Mouse (Mus musculus) thymus, adult 2 months (tissue): ENCODE data around the gene Prps1.

Experiments used
- CTCF ChIP-seq: fragments of 200-500 bp; IDR thresholded peaks from 2 replicates; pipeline ENCODE4 v1.5.1; 2012; ENCODE audit warnings: mild to moderate bottlenecking, control low read depth, low read length, moderate library complexity, borderline replicate concordance; ENCODE audit not compliant: control insufficient read depth, poor library complexity, insufficient read depth; ENCODE audit errors: extremely low read depth
- POLR2A ChIP-seq: fragments of 200-500 bp; IDR thresholded peaks from 2 replicates; pipeline ENCODE4 v1.6.1; 2012; ENCODE audit warnings: mild to moderate bottlenecking, low read length, control low read depth, moderate library complexity; ENCODE audit not compliant: control insufficient read depth, poor library complexity, insufficient read depth; ENCODE audit errors: extremely low read depth

DNA sequence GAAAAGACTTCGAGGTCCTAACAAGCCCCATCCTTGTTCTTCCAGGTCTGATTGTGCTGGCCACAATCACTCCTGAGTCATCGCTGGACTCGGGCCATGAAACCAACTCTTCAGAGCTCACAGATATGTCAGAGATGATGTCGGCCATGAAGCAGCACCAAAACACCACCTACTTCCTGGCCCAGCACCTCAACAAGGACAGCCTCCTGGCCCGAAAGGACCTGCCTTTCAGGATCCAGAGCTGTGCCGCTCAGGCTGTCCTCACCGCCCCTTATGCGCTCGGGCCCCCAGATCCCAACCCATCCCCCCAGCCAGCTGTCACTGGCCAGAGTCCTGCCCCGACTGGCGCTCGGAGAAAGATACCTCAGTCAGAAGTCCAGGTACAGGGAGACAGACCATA lies 25.9 kb upstream of the Prps1 start:
- TF ChIP-seq CTCF (no peak), POLR2A (no peak)
